Mouse (Mus musculus): Measurements from ENCODE around the gene Inpp5k.
"Not testable (repeated sequence)": the region's sequence is repeated elsewhere in the genome, so short reads cannot be mapped to it uniquely, and the experiment has no call there.

Inpp5k gene

DNA sequence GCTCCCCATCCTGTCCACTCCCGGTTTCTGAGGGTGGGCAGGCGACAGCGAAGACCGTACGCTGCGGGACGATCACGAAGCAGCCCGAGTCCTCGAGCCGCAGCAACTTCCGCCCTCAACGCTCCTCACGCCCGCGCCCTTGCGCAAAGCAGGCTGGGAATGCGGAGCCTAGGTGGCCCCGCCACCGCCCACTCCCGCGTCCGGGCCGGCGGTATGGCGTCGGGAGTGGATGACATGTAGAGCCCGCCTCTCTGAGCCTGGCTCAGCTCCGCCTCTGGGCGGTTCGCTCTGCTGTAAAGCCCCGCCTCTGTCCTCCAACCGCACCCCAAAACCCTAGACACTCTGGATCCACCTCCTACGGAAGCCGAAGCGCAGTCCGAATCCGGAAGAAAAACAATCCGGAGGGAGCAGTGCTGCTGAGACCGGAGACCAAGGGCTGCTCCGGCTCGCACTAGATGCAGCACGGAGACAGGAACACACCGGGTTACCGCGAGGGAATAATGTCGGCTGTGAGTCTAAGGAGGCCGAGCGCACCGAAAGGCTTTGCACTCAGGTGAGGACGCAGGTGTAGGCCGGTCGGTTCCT, at the start of gene Inpp5k:
Gene Inpp5k (plus strand): TSS at position 344 of the 585 bp plus-strand sequence.
- peak; percentile 99 for DNase-seq (ENCODE audit: low read depth, low spot score)

DNA sequence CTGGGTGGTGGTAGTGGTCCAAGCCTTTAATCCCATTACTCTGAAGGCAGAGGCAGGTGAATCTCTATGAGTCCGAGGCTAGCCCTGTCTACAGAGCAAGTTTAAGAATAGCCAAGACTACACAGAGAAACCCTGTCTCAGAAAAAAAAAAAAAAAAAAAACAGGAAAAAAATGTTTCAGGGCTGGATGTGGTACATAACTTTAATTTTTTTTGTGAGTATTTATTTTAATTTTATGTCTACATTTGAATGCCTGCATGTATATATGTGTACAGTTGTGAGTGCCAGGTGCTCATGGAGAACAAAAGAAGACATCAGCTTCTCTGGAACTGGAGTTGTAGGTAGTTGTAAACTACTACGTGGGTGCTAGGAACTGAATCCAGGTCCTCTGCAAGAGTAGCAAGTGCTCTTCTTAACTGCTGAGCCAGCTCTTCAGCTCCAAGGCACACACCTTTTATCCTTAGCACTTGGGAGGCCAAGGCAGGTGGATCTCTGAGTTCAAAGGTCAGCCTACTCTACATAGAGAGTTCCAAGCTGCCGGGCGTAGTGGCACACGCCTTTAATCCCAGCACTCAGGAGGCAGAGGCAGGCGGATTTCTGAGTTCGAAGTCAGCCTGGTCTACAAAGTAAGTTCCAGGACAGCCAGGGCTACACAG, 49.2 kb upstream of the Inpp5k start:
- DNase-seq (ENCODE audit: low read depth, low spot score) = no peak

DNA sequence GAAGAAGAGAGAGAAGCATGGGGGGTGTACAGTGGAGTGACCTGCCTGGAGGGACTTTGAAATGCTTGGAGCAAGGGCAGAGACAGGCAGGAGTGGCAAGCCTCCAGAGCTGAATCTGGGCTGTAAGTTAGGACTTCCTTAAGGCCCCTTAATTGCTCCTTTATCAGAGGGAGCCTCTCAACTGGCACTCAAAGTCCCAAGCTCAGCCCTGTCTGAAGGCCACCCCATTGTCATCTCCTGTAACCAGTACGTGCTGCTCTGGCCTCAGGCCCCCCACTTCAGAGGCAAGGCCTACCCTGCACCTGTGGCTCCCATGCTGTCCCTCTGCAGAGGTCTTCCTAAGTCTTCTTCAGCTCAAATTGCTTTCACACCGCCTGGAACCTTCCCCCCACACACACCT, 47.3 kb upstream of the Inpp5k start:
- no peak for DNase-seq (ENCODE audit: low read depth, low spot score)

DNA sequence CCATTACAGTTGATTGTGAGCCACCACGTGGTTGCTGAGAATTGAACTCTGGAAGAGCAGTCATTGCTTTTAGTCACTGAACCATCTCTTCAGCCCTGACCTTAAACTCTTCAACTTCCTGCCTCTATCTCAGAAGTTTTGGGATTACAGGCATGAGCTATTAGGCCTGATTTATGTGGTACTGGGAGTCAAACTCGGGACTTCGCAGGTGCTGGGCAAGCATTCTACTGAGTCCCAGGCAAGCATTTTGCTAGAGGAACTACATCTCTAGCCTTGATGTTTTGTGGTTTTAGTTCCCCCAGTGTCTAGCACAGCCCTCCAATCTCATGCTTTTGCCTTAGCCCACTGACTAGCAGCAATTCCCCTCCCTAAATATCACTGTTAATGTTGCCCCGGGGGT, 45.7 kb upstream of the Inpp5k start:
- no peak for DNase-seq (ENCODE audit: low read depth, low spot score)

DNA sequence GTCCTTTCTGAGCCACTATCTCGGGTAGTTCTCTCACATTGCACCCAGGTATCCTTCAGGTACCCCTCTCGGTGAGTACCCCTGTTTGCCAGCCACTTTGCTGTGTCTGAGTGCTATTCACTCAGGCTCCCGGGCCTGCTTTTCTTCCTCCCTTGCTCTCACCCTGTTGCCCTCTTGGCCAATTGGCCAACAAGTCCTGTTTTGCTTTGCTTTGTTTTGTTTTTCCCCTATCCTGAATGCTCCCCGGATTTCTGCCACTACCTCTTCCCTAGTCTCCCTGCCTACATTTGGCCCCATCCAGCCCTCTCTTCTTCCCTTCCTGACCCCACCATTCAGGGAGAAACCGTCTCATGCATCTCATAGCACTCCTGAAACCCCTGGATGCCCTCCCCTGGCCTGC, 44.8 kb upstream of the Inpp5k start:
- no peak for DNase-seq (ENCODE audit: low read depth, low spot score)

DNA sequence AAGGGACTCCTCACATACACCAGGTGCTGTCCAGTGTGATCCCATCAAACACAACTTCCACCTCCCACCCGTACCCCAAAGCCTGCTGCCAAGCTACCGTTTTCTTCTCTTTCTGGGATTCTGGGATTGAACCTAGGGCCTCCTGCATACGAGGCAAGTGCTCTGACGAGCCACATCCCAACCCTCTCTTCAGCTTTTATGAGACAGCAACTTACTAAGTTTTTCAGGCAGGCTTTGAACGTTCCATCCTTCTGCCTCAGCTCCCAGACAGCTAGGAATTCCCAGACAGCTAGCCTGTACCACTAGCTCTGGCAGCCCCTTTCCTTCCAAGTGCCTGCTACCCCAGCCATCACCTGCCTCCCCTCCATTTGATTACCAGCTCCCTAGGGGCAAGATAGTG, 43.8 kb upstream of the Inpp5k start:
- DNase-seq (ENCODE audit: low read depth, low spot score) = no peak

DNA sequence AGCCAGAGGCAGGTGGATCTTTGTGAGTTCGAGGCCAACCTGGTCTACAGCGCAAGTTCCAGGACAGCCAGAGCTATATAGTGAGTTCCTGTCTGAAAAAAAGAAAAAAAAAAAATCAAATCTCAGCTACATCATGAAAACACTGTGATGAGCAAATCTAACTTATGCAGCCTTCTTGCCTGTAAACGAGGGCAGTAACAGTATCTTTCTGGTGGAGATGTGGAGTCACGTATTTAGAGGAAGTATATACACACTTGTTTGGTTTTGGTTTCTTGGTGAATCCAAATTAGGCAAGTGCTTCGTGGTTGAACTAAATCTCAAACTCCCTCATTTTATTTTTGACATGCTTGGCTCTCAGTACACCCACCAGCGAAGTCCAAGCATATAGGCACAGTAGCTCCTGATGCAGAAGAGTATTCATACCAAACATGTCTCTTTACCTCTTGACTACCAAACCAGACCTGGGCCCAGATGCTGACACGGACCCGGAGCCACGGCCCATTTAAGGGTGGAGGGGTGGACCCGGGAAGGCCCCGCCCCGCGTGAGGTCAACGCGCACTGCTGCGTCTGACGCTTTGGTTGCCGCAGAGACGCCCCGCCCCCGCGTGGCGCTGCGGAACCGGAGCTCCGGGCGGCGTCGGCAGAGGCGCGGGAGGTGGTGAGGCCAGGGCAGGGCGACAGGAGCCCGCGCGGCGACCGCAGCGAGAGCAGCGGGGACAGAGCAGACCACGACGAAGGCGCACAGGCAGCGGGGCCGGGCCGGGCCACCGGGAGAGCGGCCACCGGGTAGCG, 43.1 kb upstream of the Inpp5k start, which contains the start of gene Pitpna:
Gene Pitpna (plus strand): TSS at position 605 of the 792 bp plus-strand sequence.
- peak; percentile 99 for DNase-seq (ENCODE audit: low read depth, low spot score)

DNA sequence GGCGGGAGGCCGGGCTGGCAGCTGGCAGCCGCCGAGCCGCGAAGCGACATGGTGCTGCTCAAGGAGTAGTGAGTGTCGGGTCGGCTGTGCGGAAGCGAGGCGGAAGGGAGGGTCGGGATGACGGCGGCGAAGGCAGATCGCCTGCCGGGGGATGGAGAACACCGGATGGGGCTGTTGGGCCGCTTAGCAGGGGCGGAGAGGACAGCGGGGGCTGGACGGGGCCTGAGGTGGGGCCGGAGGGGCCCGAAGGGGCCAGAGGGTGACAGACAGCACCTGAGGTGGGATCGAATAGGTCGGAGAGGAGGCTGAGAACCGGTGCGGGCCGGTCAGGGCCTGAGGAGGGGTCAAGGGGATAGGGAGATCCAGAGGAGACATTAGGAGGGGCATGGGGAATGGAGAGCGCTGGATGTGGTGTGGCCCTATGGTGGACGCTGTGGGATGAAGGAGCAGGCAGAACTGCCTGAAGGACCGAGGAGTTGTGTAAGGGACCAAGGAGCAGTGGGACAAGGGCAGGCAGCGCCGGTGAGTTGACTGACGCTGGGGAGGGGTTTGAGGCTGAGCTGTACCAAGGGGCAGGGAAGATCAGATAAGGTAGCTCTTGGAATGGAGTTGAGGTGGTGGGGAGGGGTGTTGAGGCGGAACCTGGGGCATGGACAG, 42.4 kb upstream of the Inpp5k start:
- peak; percentile 43 for DNase-seq (ENCODE audit: low read depth, low spot score)

DNA sequence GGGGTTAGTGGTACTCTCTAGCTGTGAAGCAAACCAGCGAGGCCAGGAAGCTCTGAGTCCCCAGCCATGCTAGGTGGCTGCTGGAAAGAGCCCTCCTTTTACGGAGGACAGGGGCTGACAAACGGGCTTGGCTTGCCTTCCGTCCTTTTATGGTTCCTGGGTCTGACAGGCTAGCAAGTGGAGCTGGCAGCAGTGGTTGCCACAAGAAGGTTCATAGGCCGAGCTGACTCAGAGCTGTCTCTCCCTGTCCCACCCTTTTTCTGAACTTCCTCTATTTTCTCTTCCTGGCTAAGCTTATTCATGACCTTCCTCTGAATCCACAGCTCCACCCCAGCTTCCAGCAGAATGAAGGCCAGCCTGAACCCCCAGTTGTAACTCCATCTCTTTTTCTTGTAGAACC, 38.2 kb upstream of the Inpp5k start:
- DNase-seq (ENCODE audit: low read depth, low spot score) = no peak

DNA sequence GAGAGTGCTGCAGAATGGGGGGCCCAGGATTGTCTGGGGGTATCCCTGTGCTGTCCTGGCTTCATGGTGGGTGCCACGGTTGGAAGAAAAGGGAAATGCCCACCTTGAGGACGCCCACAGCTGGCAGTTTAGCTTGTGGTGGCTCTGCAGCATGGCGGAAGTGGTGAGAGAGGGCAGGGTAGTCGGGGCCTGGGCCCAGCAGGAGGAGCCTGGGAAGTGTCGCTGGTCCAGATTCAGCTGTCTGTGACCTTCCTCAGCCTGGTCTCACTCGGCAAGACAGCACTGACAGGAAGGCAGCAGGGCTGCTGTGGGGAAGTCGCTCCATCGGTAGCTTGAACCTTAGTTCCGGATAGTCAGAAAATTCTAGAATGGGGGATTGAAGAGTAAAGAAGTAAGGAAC, 36.4 kb upstream of the Inpp5k start:
- peak; percentile 33 for DNase-seq (ENCODE audit: low read depth, low spot score)

DNA sequence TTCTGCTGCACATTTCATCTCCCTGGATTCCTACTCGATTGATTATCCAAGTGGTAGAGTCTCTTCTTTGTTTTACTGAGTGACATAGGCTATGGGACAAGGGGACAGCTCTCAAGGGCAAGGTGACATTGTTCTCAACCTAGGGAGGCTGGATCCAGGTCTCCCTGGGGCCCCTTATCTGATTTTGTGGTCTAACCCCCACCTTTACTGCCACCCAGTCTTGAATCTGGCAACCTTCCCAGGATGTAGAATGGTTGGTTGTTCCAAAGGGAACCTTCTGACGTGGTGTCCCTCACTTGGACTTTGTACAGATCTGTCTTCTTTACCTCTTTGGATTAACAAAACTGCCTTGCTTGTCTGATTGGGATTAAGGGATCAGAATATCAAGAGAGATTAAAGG, 35.4 kb upstream of the Inpp5k start:
- no peak for DNase-seq (ENCODE audit: low read depth, low spot score)

DNA sequence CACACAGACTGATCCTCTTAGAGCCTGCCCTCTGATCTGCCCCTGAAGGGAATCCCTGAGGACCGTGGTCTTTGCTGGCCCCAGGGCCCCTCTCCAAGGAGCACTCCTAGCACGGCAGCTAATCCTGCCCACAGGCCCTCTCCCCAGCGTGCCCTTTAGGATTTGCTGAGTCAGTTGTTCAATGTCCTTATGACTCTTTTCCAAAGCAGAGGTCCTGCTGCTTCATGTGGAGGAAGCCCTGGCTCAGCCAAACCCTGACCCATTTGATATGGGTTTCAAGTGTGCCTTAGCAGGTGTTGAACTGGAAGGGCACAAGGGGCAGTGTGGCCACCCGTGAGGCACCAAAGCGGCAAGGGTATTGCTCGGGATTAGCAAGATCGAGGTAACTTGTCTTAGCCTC, 35.0 kb upstream of the Inpp5k start:
- DNase-seq (ENCODE audit: low read depth, low spot score) = no peak

DNA sequence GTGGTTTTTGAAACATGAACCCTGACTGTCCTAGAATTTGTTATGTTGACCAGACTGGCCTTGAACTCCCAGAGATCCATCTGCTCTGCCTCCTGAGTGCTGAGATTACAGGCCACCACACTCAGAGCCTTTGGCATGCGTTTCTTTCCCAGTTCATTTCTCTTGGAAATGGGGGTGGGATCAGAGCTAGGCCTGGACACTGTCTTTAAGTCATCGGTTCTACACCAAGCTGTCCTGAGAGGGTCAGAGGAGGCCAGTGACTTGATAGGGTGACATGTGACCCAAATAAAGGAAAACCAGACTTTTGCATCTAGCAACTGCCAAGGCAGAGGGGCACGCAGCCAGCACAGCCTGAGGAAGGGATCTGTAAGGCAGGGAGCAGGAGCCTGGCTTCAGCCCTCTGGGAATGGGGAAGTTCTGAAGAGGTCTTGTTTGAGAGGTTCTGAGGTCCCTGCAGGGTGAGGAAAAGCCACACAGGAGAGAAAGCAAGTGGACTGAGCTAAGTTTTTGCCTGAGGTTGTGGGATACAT, 34.0 kb upstream of the Inpp5k start:
- no peak for DNase-seq (ENCODE audit: low read depth, low spot score)

DNA sequence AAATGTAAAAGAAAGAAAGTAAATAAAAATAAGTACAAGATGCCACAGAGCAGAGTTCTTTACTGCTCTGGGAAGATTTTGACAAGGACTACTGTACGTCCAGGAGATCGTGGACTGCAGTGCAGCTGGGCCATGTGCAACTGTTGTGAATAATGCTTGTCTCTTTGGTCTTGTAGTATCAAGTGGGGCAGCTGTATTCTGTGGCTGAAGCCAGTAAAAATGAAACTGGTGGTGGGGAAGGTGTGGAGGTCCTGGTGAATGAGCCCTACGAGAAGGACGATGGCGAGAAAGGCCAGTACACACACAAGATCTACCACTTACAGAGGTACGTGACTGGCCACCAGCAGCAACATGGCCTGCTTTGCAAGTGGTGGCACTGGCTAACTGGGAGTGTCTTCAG, 32.8 kb upstream of the Inpp5k start:
- DNase-seq (ENCODE audit: low read depth, low spot score) = no peak

DNA sequence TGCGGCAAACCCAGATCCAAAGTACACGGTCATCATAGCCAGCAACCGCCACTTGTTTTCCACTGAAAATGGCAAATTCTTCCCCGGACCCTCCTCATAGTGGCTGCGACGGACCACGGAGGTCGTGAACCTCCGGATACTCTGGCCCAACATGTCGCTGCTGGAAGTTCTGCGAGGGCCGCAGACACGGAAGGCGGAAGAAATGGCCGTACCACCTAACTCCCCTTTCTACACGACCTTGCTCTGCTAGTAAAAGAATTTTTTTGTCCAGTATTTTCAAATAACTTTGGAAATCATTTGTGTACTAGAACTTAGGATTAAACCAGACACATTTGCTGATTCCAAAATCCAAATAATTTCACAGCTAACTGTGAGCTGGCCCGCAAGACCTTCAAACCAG, 31.0 kb upstream of the Inpp5k start:
- not testable (repeated sequence) for DNase-seq (ENCODE audit: low read depth, low spot score)

DNA sequence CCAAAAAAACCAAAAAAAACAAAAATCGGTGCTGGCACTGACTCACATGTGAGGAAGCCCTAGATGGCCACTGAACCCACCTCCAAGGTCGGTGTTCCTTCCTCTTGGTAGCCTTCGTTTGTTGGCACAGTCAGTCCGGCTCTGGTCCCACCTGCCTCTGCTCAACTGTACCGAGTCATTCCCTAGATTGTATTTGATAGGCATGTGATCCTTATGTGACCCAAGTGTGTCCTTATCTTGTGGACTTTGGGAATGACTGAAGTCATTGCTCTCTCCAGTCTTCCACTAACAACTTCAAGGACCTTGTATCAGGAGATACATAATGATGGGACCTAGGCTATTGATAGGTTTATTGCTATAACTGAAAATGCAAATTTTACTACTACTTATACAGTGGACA, 26.0 kb upstream of the Inpp5k start:
- DNase-seq (ENCODE audit: low read depth, low spot score) = no peak

DNA sequence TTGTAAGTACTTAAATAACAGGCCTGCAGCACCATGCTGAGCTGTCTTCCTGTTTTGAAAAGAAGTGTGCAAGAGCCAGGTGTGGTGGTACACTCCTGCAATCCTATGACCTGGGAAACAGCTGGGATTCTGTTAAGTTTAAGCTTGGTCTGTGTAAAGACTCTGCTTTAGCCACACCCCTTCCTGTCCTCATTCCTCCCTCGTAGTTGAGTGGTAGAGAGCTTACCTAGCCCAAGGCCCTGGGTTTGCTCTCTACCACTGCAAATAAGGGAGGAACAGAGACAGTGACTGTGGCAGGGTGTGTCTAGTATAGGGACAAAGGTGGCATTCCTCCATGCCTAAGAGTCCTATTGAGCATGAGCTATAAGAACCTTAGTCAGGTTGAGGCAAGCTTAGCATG, 25.5 kb upstream of the Inpp5k start:
- DNase-seq (ENCODE audit: low read depth, low spot score) = no peak

DNA sequence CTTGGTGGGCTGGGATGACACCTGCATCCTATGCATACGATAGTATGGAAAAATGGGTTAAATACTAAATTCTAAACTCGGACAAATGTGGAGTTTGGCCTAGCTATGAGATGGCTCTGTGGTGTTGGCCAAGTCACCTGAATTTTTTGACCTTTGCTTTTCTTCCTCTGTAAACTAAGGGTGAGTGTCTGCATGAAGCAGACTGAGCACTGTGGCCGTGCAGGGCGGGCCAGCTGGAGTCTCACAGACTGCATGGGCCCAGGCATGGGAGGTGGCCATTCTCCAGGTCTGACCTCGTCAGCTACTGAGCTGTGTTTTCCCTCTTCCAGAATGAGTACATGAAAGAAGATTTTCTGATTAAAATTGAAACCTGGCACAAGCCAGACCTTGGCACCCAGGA, 22.0 kb upstream of the Inpp5k start:
- no peak for DNase-seq (ENCODE audit: low read depth, low spot score)

DNA sequence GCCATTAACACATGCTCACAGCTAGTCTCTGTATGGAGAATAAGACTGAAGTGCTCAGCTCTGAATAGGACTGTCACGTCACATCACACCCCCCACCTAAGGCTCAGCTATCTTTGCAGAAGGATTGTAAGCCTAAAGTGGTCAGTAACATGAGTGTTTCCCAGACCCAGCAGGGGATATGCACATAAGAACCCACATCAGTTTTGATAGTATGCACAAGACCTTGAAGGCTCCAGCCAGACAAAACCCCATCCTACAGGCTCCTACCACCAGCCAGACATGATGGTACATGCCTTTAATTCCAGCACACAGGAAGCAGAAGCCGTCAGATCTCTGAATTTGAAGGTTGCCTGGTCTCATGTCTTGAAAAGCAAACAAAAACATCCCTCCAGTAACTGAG, 20.8 kb upstream of the Inpp5k start:
- DNase-seq (ENCODE audit: low read depth, low spot score) = no peak

DNA sequence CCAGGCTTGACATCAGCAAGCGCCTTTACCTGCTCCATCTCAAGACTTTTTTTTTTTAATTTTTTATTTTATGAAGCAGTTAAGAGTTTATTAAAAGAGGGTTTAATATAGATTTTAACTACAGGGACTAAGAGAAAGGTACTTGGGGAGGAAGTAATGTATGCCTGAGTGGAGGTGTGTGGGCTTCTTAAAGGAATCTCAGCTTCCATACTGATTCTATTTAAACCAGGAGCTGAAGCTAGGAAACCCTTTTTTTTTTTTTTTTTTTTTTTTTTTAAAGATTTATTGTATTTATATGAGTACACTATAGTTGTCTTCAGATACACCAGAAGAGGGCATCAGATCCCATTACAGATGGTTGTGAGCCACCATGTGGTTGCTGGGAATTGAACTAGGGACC, 16.0 kb upstream of the Inpp5k start:
- DNase-seq (ENCODE audit: low read depth, low spot score) = no peak

DNA sequence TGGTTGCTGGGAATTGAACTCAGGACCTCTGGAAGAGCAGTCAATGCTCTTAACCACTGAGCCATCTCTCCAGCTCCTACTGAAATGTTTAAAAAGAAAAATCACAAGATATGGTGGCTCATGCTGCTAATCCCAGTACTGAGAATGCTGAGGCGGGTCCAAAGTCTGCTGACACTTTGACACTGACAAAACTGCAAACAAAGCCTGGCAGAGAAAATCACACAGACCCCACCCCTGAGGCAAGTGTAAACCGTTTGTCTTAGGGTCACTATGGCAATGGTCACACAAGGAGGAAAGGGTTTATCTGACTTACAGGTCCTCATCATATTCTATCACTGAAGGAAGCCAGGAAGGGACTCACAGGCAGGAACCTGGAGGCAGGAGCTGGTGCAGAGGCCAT, 15.2 kb upstream of the Inpp5k start:
- no peak for DNase-seq (ENCODE audit: low read depth, low spot score)

DNA sequence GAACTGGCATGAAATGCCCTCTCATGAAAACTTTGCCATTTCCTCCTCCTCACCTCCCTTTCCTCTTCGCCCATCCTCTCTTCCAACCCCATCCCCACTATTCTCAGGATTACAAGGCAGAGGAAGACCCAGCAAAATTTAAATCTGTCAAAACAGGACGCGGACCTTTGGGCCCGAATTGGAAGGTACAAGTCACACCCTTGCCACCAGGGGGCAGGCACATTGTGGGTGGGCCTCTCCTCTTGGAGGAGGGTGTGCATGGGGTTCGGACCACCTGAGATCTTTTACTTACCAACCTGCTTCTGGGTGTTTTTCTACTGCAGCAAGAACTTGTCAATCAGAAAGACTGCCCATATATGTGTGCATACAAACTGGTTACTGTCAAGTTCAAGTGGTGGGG, 11.7 kb upstream of the Inpp5k start:
- DNase-seq (ENCODE audit: low read depth, low spot score) = peak; percentile 55
